ENCODE assay signal across 8 mouse cellular contexts in the genomic region with DNA sequence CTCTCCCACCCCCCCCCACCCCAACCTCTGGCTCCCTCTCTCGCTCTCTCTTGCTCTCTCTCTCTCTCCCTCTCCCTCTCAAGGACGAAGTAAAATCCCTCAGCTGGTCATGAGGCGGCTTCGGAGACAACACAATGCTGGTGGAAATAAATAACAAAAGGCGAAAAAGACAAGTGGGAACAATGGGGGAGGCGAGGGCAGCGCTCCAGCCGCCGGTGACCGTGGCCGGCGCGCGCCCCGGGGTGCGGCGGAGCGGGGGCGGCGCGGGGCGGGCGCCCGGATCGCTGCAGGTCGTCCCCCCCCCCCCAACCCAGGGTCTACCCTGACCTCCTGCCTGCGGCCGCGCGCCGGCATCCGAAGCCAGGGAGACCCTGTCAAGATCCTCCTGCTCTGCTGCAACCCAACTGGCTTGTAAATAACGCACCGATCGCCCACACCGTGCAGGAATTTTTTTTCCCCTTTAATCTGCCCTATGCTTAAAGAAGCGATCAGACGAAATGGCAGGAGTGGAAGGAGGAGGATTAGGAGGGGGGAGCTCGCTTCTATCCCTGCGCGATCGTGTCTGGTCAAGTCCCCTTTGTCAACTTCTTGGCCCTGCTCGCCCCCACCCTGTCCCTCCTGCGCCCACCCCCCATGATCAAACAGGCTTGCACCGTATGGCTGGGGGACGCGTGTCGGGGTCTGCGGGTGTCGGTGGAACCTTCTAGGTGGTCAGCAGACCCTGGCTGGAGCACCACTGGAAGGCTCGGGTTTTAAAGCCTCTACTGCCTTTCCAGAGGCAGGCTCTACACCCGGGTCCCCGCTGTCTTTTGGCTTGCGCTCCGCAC. TPM values are rescaled to one million over a fixed set of nuclear protein-coding genes. Genes with fewer than 3 reads are reported as not detected.
DNase-seq lines count a peak whose midpoint lies in the region; ATAC-seq lines count a peak whose summit lies in the region.

No protein-coding gene starts in this region.

- peak overlapping the region; percentile 68 for H3K9ac ChIP-seq in kidney, embryonic 15.5 days
- H3K9ac ChIP-seq in hindbrain, embryonic 16.5 days (ENCODE audit: low read depth, low read length), result peak overlapping the region; percentile 83
- H3K9ac ChIP-seq in stomach, embryonic 14.5 days (replicated peaks; ENCODE audit: low read depth, low read length), result peak overlapping the region; percentile 69

- no peak for DNase-seq in kidney, postnatal 25 days
- DNase-seq in ZHBTc4 (ENCODE audit: low read depth, low spot score), result peak; percentile 69
- DNase-seq in forebrain, embryonic 10.5 days (ENCODE audit: extremely low spot score, low spot score), result peak; percentile 48
- DNase-seq in lung, postnatal 4 days, result peak; percentile 30 to 41
- DNase-seq in urinary bladder, postnatal 25 days (ENCODE audit: low spot score), result no peak

- no peaks in the 10 kb centered on the region for H3K36me3 ChIP-seq in kidney, embryonic 15.5 days
- H3K36me3 ChIP-seq in forebrain, embryonic 10.5 days (replicated peaks), result no peaks in the 10 kb centered on the region
- no peaks in the 10 kb centered on the region for H3K36me3 ChIP-seq in hindbrain, embryonic 16.5 days (ENCODE audit: control insufficient read depth, insufficient read depth, low read length)
- H3K36me3 ChIP-seq in stomach, embryonic 14.5 days (ENCODE audit: control insufficient read depth, insufficient read depth, low read length), result no peaks in the 10 kb centered on the region

- peak overlapping the region; percentile 98 for H3K4me2 ChIP-seq in kidney, embryonic 15.5 days
- H3K4me2 ChIP-seq in hindbrain, embryonic 16.5 days (ENCODE audit: low read length), result peak overlapping the region; percentile 84
- peak overlapping the region; percentile 96 for H3K4me2 ChIP-seq in stomach, embryonic 14.5 days (replicated peaks; ENCODE audit: low read depth, low read length)

- H3K4me1 ChIP-seq in kidney, embryonic 15.5 days, result peaks cover 23% of the 10 kb centered on the region
- H3K4me1 ChIP-seq in forebrain, embryonic 10.5 days, result peaks cover 59% of the 10 kb centered on the region
- peaks cover 3% of the 10 kb centered on the region; the same call in 1 of the 2 replicates for H3K4me1 ChIP-seq in hindbrain, embryonic 16.5 days (ENCODE audit: control insufficient read depth, insufficient read depth, low read depth, low read length)
- H3K4me1 ChIP-seq in stomach, embryonic 14.5 days (ENCODE audit: control insufficient read depth, insufficient read depth, low read length), result peaks cover 5% of the 10 kb centered on the region; the same call in 1 of the 2 replicates

- WGBS in kidney, embryonic 15.5 days, result under 1% methylated on average over 34 of the region's 55 CpGs
- under 1% methylated on average over 50 of the region's 55 CpGs for WGBS in forebrain, embryonic 10.5 days
- WGBS in hindbrain, embryonic 16.5 days, result under 1% methylated on average over 38 of the region's 55 CpGs
- 1% methylated on average over 49 of the region's 55 CpGs for WGBS in stomach, embryonic 14.5 days

- peaks cover 25% of the 10 kb centered on the region for H3K27me3 ChIP-seq in kidney, embryonic 15.5 days
- peaks cover 56% of the 10 kb centered on the region for H3K27me3 ChIP-seq in forebrain, embryonic 10.5 days (ENCODE audit: poor library complexity, severe bottlenecking)
- H3K27me3 ChIP-seq in hindbrain, embryonic 16.5 days (replicated peaks; ENCODE audit: control insufficient read depth, insufficient read depth, low read length), result no peaks in the 10 kb centered on the region
- H3K27me3 ChIP-seq in stomach, embryonic 14.5 days (ENCODE audit: control insufficient read depth, insufficient read depth, low read length), result no peaks in the 10 kb centered on the region

- peak overlapping the region; percentile 79 for H3K4me3 ChIP-seq in kidney, embryonic 15.5 days (replicated peaks)
- peak overlapping the region; percentile 90 for H3K4me3 ChIP-seq in forebrain, embryonic 10.5 days
- H3K4me3 ChIP-seq in hindbrain, embryonic 16.5 days (ENCODE audit: low read length), result peak overlapping the region; percentile 70
- H3K4me3 ChIP-seq in stomach, embryonic 14.5 days (ENCODE audit: low read depth, low read length), result peak overlapping the region; percentile 77

- ATAC-seq in kidney, embryonic 15.5 days (replicated peaks; ENCODE audit: low FRiP score), result peak; percentile 47
- peak; percentile 66 for ATAC-seq in hindbrain, embryonic 16.5 days
- peak; percentile 44; the same call in 1 of the 2 replicates for ATAC-seq in stomach, embryonic 14.5 days (ENCODE audit: insufficient number of reproducible peaks, insufficient read depth, low FRiP score, low read depth)

- no peak overlapping the region for H3K27ac ChIP-seq in kidney, embryonic 15.5 days
- H3K27ac ChIP-seq in forebrain, embryonic 10.5 days, result peak overlapping the region; percentile 92
- peak overlapping the region; percentile 58 for H3K27ac ChIP-seq in hindbrain, embryonic 16.5 days (ENCODE audit: low read depth, low read length)
- H3K27ac ChIP-seq in stomach, embryonic 14.5 days (ENCODE audit: low read length), result peak overlapping the region; percentile 77; the same call in 1 of the 2 replicates

- no peaks in the 10 kb centered on the region for H3K9me3 ChIP-seq in kidney, embryonic 15.5 days (replicated peaks)
- no peaks in the 10 kb centered on the region for H3K9me3 ChIP-seq in forebrain, embryonic 10.5 days
- H3K9me3 ChIP-seq in hindbrain, embryonic 16.5 days (ENCODE audit: control insufficient read depth, low read length), result no peaks in the 10 kb centered on the region
- H3K9me3 ChIP-seq in stomach, embryonic 14.5 days (ENCODE audit: control insufficient read depth, low read depth, low read length), result no peaks in the 10 kb centered on the region

RNA-seq across cellular contexts. Expression of a gene that starts 0.5 kb away (rescaled TPM):
- 14.1 and 14.3 TPM in 2 replicates for polyA plus RNA-seq in kidney, embryonic 15.5 days (2015; fragmentation: Nextera tagmentation; extraction: Ambion mirVana)
- 66.2 and 67.3 TPM in 2 replicates for polyA plus RNA-seq in forebrain, embryonic 10.5 days (2016; fragmentation: Nextera tagmentation; extraction: Ambion mirVana)
- 38.6 and 40.7 TPM in 2 replicates for polyA plus RNA-seq in hindbrain, embryonic 16.5 days (2015; fragmentation: Nextera tagmentation; extraction: Ambion mirVana)
- 30.3 and 33.8 TPM in 2 replicates for polyA plus RNA-seq in stomach, embryonic 14.5 days (2014; fragmentation: Nextera tagmentation; extraction: Ambion mirVana)

Comparison
In these comparisons a context has a peak if more than half of its experiments do, and no peak if none do; other contexts are left out.
1. DNase-seq: peak in ZHBTc4 (single experiment), forebrain, embryonic 10.5 days (single experiment) and lung, postnatal 4 days (2 of 2); none in kidney, postnatal 25 days (0 of 2) and urinary bladder, postnatal 25 days (single experiment).
2. Peak in every context shown above with its lines, with median percentiles within 50 percentile points of each other: ATAC-seq, H3K4me2 ChIP-seq, H3K4me3 ChIP-seq and H3K9ac ChIP-seq.